Mouse (Mus musculus) left cerebral cortex, postnatal 36 days (tissue): Measurements from ENCODE around the gene Crispld2. TPM values are rescaled to one million over a fixed set of nuclear protein-coding genes. Genes with fewer than 3 reads are reported as not detected.

Source experiments
- DNase-seq, 2 experiments: peaks; one replicate each; pipeline ENCODE4 v3.0.0; 2021 to 2022; ENCODE audit warnings: low spot score in 2 of 2, mixed read lengths in 1 of 2
- intact Hi-C: fragments of 180-260 bp; cut with DNase I; formaldehyde crosslinking; loops from one replicate; pipeline ENCODE4 v1.15.1; 2025
- total RNA-seq, 2 experiments: library from RNA; stranded (reverse); gene quantifications; 2 replicates each; pipeline ENCODE4 v1.2.3; 2021

The Crispld2 gene
- total RNA-seq, 2 experiments from 2014 or later: 1.9 to 2.8 TPM

GRCm38 (mm10) chr8:120051908-120052307 lies 59.7 kb downstream of the Crispld2 start:
- intact Hi-C loops: no loop called here

GRCm38 (mm10) chr8:120052318-120052717 lies 60.1 kb downstream of the Crispld2 start:
- intact Hi-C loops: no loop called here
- DNase-seq: no peak

More at GRCm38 (mm10) chr8:120051908-120052307, 59.7 kb downstream of the Crispld2 start:
- no peak for DNase-seq

- DNase-seq: no peak
Measured at GRCm38 (mm10) chr8:120054833-120055232, 62.6 kb downstream of the Crispld2 start.

GRCm38 (mm10) chr8:120057078-120057477 lies 64.8 kb downstream of the Crispld2 start:
- no peak for DNase-seq
- intact Hi-C loops: no loop called here

More at GRCm38 (mm10) chr8:120054833-120055232, 62.6 kb downstream of the Crispld2 start:
- intact Hi-C loops: no loop called here

GRCm38 (mm10) chr8:120062742-120063141 lies 70.5 kb downstream of the Crispld2 start:
- intact Hi-C loops: no loop called here
- no peak for DNase-seq

- intact Hi-C loops: no loop called here
- DNase-seq: no peak
Measured at GRCm38 (mm10) chr8:120063326-120063725, 71.1 kb downstream of the Crispld2 start.

- intact Hi-C loops: no loop called here
- no peak for DNase-seq
Measured at GRCm38 (mm10) chr8:120065611-120066010, 73.4 kb downstream of the Crispld2 start.

GRCm38 (mm10) chr8:120066226-120066625 lies 74.0 kb downstream of the Crispld2 start:
- no peak for DNase-seq
- intact Hi-C loops: no loop called here

GRCm38 (mm10) chr8:120067936-120068668 lies 75.9 kb downstream of the Crispld2 start:
- DNase-seq: no peak
- intact Hi-C loops: no loop called here

GRCm38 (mm10) chr8:120071684-120072083 lies 79.4 kb downstream of the Crispld2 start:
- intact Hi-C loops: loop anchor here (2.0 to 10.0 kb wide), 3 partner anchors 79 to 287 kb away; partner anchors contain the start of gene Crispld2
- peak; percentile 69 to 81 for DNase-seq

GRCm38 (mm10) chr8:120072259-120072658 lies 80.0 kb downstream of the Crispld2 start:
- no peak for DNase-seq
- intact Hi-C loops: loop anchor here (5.0 to 10.0 kb wide), 2 partner anchors 80 to 287 kb away; partner anchors contain the start of gene Crispld2

GRCm38 (mm10) chr8:120072827-120073226 lies 80.6 kb downstream of the Crispld2 start:
- no peak for DNase-seq
- intact Hi-C loops: loop anchor here (5.0 to 10.0 kb wide), 2 partner anchors 81 to 288 kb away; partner anchors contain the start of gene Crispld2

- intact Hi-C loops: loop anchor here (5.0 to 10.0 kb wide), 2 partner anchors 82 to 290 kb away; partner anchors contain the start of gene Crispld2
- no peak for DNase-seq
Measured at GRCm38 (mm10) chr8:120074516-120074915, 82.3 kb downstream of the Crispld2 start.

GRCm38 (mm10) chr8:120075347-120075746 lies 83.1 kb downstream of the Crispld2 start:
- DNase-seq: no peak
- intact Hi-C loops: loop anchor here (10.0 kb wide), 1 partner anchor 291 kb away; no protein-coding TSS in a partner anchor

GRCm38 (mm10) chr8:120078080-120078479 lies 85.8 kb downstream of the Crispld2 start:
- intact Hi-C loops: loop anchor here (2.0 to 10.0 kb wide), 2 partner anchors 133 to 293 kb away; no protein-coding TSS in a partner anchor
- DNase-seq: peak; percentile 59 to 71

- DNase-seq: no peak
- intact Hi-C loops: loop anchor here (2.0 to 10.0 kb wide), 2 partner anchors 135 to 295 kb away; no protein-coding TSS in a partner anchor
Measured at GRCm38 (mm10) chr8:120079361-120079760, 87.1 kb downstream of the Crispld2 start.

- intact Hi-C loops: no loop called here
- DNase-seq: no peak
Measured at GRCm38 (mm10) chr8:120083261-120083660, 91.0 kb downstream of the Crispld2 start.

- DNase-seq: peak in 1 of 2 experiments; percentile 25
- intact Hi-C loops: no loop called here
Measured at GRCm38 (mm10) chr8:120084783-120085182, 92.5 kb downstream of the Crispld2 start.

- intact Hi-C loops: no loop called here
- DNase-seq: no peak
Measured at GRCm38 (mm10) chr8:120089511-120089910, 97.3 kb downstream of the Crispld2 start.

- intact Hi-C loops: no loop called here
- DNase-seq: no peak
Measured at GRCm38 (mm10) chr8:120091032-120091431, 98.8 kb downstream of the Crispld2 start.

- DNase-seq: no peak
- intact Hi-C loops: no loop called here
Measured at GRCm38 (mm10) chr8:120093103-120093502, 100.9 kb downstream of the Crispld2 start.
